Mouse (Mus musculus) G1E (cell line): ENCODE data around the gene Dmkn. TPM values are rescaled to one million over a fixed set of nuclear protein-coding genes. Genes with fewer than 3 reads are reported as not detected.

ENCODE experiments used
- ATAC-seq: 2 replicates; pipeline ENCODE4 v1.8.0; 2016; ENCODE audit warnings: mild to moderate bottlenecking; ENCODE audit not compliant: insufficient number of reproducible peaks, poor library complexity, low FRiP score, severe bottlenecking; ENCODE audit errors: extremely low read depth
- DNase-seq: peaks from one replicate; pipeline ENCODE4 v3.0.0; 2012; ENCODE audit warnings: low spot score
- H3K27me3 ChIP-seq: 2 replicates; pipeline ENCODE4 v1.6.1; 2012; ENCODE audit warnings: mild to moderate bottlenecking, low read length, inconsistent platforms; ENCODE audit not compliant: insufficient read depth
- H3K36me3 ChIP-seq: replicated peaks from 2 replicates; pipeline ENCODE3; 2012; ENCODE audit warnings: mild to moderate bottlenecking, inconsistent platforms
- H3K4me1 ChIP-seq: 2 replicates; pipeline ENCODE4 v1.6.1; 2012; ENCODE audit warnings: low read depth, low read length, inconsistent platforms, mixed read lengths; ENCODE audit not compliant: insufficient read depth
- H3K4me3 ChIP-seq: 2 replicates; pipeline ENCODE4 v1.5.1; 2012; ENCODE audit warnings: low read depth, mild to moderate bottlenecking, inconsistent platforms, low read length, moderate library complexity, mixed read lengths
- H3K9me3 ChIP-seq: replicated peaks from 2 replicates; pipeline ENCODE4 v1.6.1; 2012; ENCODE audit warnings: inconsistent platforms
- CTCF ChIP-seq: IDR thresholded peaks from 2 replicates; pipeline ENCODE4 v1.5.1; 2012; ENCODE audit warnings: low read depth, low read length, inconsistent platforms, mixed read lengths
- GATA1 ChIP-seq: IDR thresholded peaks from 2 replicates; pipeline ENCODE4 v1.6.1; 2012; ENCODE audit warnings: borderline replicate concordance, low read length, inconsistent platforms, mixed read lengths
- GATA2 ChIP-seq: IDR thresholded peaks from 2 replicates; pipeline ENCODE4 v1.6.1; 2012; ENCODE audit warnings: low read depth, low read length, inconsistent platforms, borderline replicate concordance
- POLR2AphosphoS5 ChIP-seq: IDR thresholded peaks from 2 replicates; pipeline ENCODE4 v1.6.1; 2012; ENCODE audit warnings: low read depth, low read length, inconsistent platforms; ENCODE audit not compliant: insufficient replicate concordance
- TAL1 ChIP-seq: conservative IDR thresholded peaks from 2 replicates; pipeline ENCODE4 v1.6.1; 2012; ENCODE audit warnings: low read depth, low read length, inconsistent platforms, mixed read lengths
- polyA plus RNA-seq: library from polyadenylated mRNA; stranded (reverse); fragments of >175 nt; gene quantifications from 2 replicates; pipeline ENCODE4 v1.2.3, GENCODE M21; 2012
- total RNA-seq, 2 experiments: library from RNA; stranded (forward) in 1 of 2; stranded (reverse) in 1 of 2; fragments of 200-1000 nt in 1 of 2; fragments of >200 nt in 1 of 2; fragmentation: Nextera tagmentation in 1 of 2; gene quantifications; 2 replicates each; pipeline ENCODE4 v1.2.3; 2014 to 2017

Gene Dmkn
- total and polyA plus RNA-seq, 3 experiments: 0.44 TPM; not detected in 2

- Histone ChIP-seq H3K36me3 (no peaks in the 10 kb centered on the region), H3K4me1 (0 out of 2 replicates have a peak, but pooled peaks cover 2% of the 10 kb centered on the region), H3K9me3 (no peaks in the 10 kb centered on the region), H3K4me3 (no peak overlapping the region), H3K27me3 (peaks cover 13% of the 10 kb centered on the region)
- DNase-seq (no peak), ATAC-seq (no peak)
- no peak for TF ChIP-seq CTCF
These were observed 1.7 kb upstream of the Dmkn start for GRCm38 (mm10) chr7:30761769-30762352.

- Histone ChIP-seq H3K9me3 (no peaks in the 10 kb centered on the region), H3K27me3 (peaks cover 21% of the 10 kb centered on the region), H3K4me3 (no peak overlapping the region), H3K36me3 (no peaks in the 10 kb centered on the region), H3K4me1 (0 out of 2 replicates have a peak, but pooled peaks cover 2% of the 10 kb centered on the region)
- DNase-seq: no peak
- ATAC-seq: no peak
- TF ChIP-seq CTCF: no peak
- TF ChIP-seq GATA2: no peak
- TF ChIP-seq GATA1: no peak
- TF ChIP-seq POLR2AphosphoS5: no peak
- TF ChIP-seq TAL1: no peak
These were observed 1.6 kb downstream of the Dmkn start for GRCm38 (mm10) chr7:30765173-30765572.

GRCm38 (mm10) chr7:30766408-30766807 lies 2.9 kb downstream of the Dmkn start:
- ATAC-seq (no peak), DNase-seq (no peak)
- Histone ChIP-seq H3K36me3 (no peaks in the 10 kb centered on the region), H3K4me3 (no peak overlapping the region), H3K27me3 (peaks cover 21% of the 10 kb centered on the region), H3K4me1 (0 out of 2 replicates have a peak, but pooled peaks cover 2% of the 10 kb centered on the region), H3K9me3 (no peaks in the 10 kb centered on the region)
- no peak for TF ChIP-seq TAL1
- no peak for TF ChIP-seq CTCF
- no peak for TF ChIP-seq GATA2
- no peak for TF ChIP-seq POLR2AphosphoS5
- no peak for TF ChIP-seq GATA1

- ATAC-seq: no peak
These were observed 5.7 kb downstream of the Dmkn start for GRCm38 (mm10) chr7:30769236-30769635.

GRCm38 (mm10) chr7:30776104-30776503 lies 12.5 kb downstream of the Dmkn start:
- DNase-seq: no peak
- no peak overlapping the region for H3K4me3 ChIP-seq
- no peaks in the 10 kb centered on the region for H3K9me3 ChIP-seq
- TF ChIP-seq POLR2AphosphoS5: no peak
- no peak for TF ChIP-seq GATA1
- no peak for TF ChIP-seq TAL1
- no peak for TF ChIP-seq GATA2
- no peak for TF ChIP-seq CTCF
- no peaks in the 10 kb centered on the region for H3K36me3 ChIP-seq
- peaks cover 3% of the 10 kb centered on the region; the same call in 1 of the 2 replicates for H3K27me3 ChIP-seq
- no peak for ATAC-seq
- H3K4me1 ChIP-seq: no peaks in the 10 kb centered on the region

More at GRCm38 (mm10) chr7:30769236-30769635, 5.7 kb downstream of the Dmkn start:
- Histone ChIP-seq H3K4me1 (no peaks in the 10 kb centered on the region), H3K27me3 (peaks cover 8% of the 10 kb centered on the region), H3K9me3 (no peaks in the 10 kb centered on the region), H3K4me3 (no peak overlapping the region), H3K36me3 (no peaks in the 10 kb centered on the region)
- no peak for TF ChIP-seq POLR2AphosphoS5
- TF ChIP-seq CTCF: no peak
- no peak for TF ChIP-seq TAL1
- no peak for TF ChIP-seq GATA1
- TF ChIP-seq GATA2: no peak
- no peak for DNase-seq

GRCm38 (mm10) chr7:30777081-30777579 lies 13.6 kb downstream of the Dmkn start:
- ATAC-seq: no peak
- no peaks in the 10 kb centered on the region for H3K36me3 ChIP-seq
- no peak for TF ChIP-seq POLR2AphosphoS5
- peaks cover 3% of the 10 kb centered on the region; the same call in 1 of the 2 replicates for H3K27me3 ChIP-seq
- H3K4me3 ChIP-seq: no peak overlapping the region
- no peaks in the 10 kb centered on the region for H3K4me1 ChIP-seq
- H3K9me3 ChIP-seq: no peaks in the 10 kb centered on the region
- DNase-seq: no peak

GRCm38 (mm10) chr7:30777911-30778310 lies 14.4 kb downstream of the Dmkn start:
- H3K4me3 ChIP-seq: no peak overlapping the region
- no peak for ATAC-seq
- no peaks in the 10 kb centered on the region for H3K36me3 ChIP-seq
- peaks cover 3% of the 10 kb centered on the region; the same call in 1 of the 2 replicates for H3K27me3 ChIP-seq
- DNase-seq: no peak
- TF ChIP-seq CTCF: no peak
- TF ChIP-seq TAL1: no peak
- no peak for TF ChIP-seq POLR2AphosphoS5
- TF ChIP-seq GATA2: no peak
- no peak for TF ChIP-seq GATA1
- H3K4me1 ChIP-seq: no peaks in the 10 kb centered on the region
- no peaks in the 10 kb centered on the region for H3K9me3 ChIP-seq
